Mouse (Mus musculus) liver, embryonic 14.5 days (tissue): ENCODE results near the gene Sec16b.

Experiments used
- CTCF ChIP-seq: IDR thresholded peaks from 2 replicates; pipeline ENCODE4 v1.5.1; 2016; ENCODE audit warnings: antibody characterized with exemption, low read depth, control low read depth
- EP300 ChIP-seq: IDR thresholded peaks from 2 replicates; pipeline ENCODE4 v1.6.1; 2016; ENCODE audit warnings: antibody characterized with exemption, low read depth

- TF ChIP-seq CTCF (no peak), EP300 (no peak)
Measured at GRCm38 (mm10) chr1:157569263-157570090, 62.9 kb downstream of the Sec16b start.
